Mouse (Mus musculus) mouse trophoblast stem cell (cell line): Measurements from ENCODE around the gene Fam229a.
"Not testable (repeated sequence)": the region's sequence is repeated elsewhere in the genome, so short reads cannot be mapped to it uniquely, and the experiment has no call there.

Experiments
- in situ Hi-C, 2 experiments: fragments of 300-500 bp; cut with MseI, MboI; formaldehyde crosslinking; loops; 2 replicates in 1 of 2; 3 replicates in 1 of 2; pipeline ENCODE4 v1.15.1; 2025

The Fam229a gene

GRCm38 (mm10) chr4:129490972-129491880 lies at the start of gene Fam229a, which contains the start of gene Tssk3:
Gene Fam229a (plus strand): TSS chr4:129491190.
Gene Tssk3 (minus strand): TSS chr4:129491022.
- in situ Hi-C loops, result no loop called here

- in situ Hi-C loops, result no loop called here
Observed at GRCm38 (mm10) chr4:129447360-129447759, 43.6 kb upstream of the Fam229a start.

GRCm38 (mm10) chr4:129447778-129448563 lies 43.0 kb upstream of the Fam229a start:
- in situ Hi-C loops, result no loop called here

- in situ Hi-C loops, result no loop called here
Observed at GRCm38 (mm10) chr4:129448713-129449112, 42.3 kb upstream of the Fam229a start.

GRCm38 (mm10) chr4:129450851-129451250 lies 40.1 kb upstream of the Fam229a start:
- in situ Hi-C loops, result loop anchor here (5.0 kb wide), 2 partner anchors 94 to 99 kb away; no protein-coding TSS in a partner anchor

- in situ Hi-C loops, result loop anchor here (5.0 kb wide), 2 partner anchors 94 to 99 kb away; no protein-coding TSS in a partner anchor
Observed at GRCm38 (mm10) chr4:129451471-129452169, 39.4 kb upstream of the Fam229a start.

- in situ Hi-C loops, result no loop called here
Observed at GRCm38 (mm10) chr4:129455265-129455664, 35.7 kb upstream of the Fam229a start.

GRCm38 (mm10) chr4:129456126-129456525 lies 34.9 kb upstream of the Fam229a start:
- in situ Hi-C loops, result no loop called here

- in situ Hi-C loops, result not testable (repeated sequence)
Observed at GRCm38 (mm10) chr4:129457311-129457710, 33.7 kb upstream of the Fam229a start.

- in situ Hi-C loops, result no loop called here
Observed at GRCm38 (mm10) chr4:129459726-129460125, 31.3 kb upstream of the Fam229a start.

GRCm38 (mm10) chr4:129460827-129461182 lies 30.2 kb upstream of the Fam229a start:
- in situ Hi-C loops, result no loop called here

GRCm38 (mm10) chr4:129461183-129461960 lies 29.6 kb upstream of the Fam229a start, which contains the start of gene Bsdc1:
Gene Bsdc1 (plus strand): TSS chr4:129461581.
- in situ Hi-C loops, result no loop called here

GRCm38 (mm10) chr4:129462118-129462517 lies 28.9 kb upstream of the Fam229a start:
- in situ Hi-C loops, result no loop called here

GRCm38 (mm10) chr4:129463097-129464059 lies 27.6 kb upstream of the Fam229a start:
- in situ Hi-C loops, result no loop called here

- in situ Hi-C loops, result no loop called here
Observed at GRCm38 (mm10) chr4:129464286-129464815, 26.6 kb upstream of the Fam229a start.

- in situ Hi-C loops, result no loop called here
Observed at GRCm38 (mm10) chr4:129476047-129476446, 14.9 kb upstream of the Fam229a start.

- in situ Hi-C loops, result no loop called here
Observed at GRCm38 (mm10) chr4:129479863-129480262, 11.1 kb upstream of the Fam229a start.

- in situ Hi-C loops, result no loop called here
Observed at GRCm38 (mm10) chr4:129481090-129481489, 9.9 kb upstream of the Fam229a start.

- in situ Hi-C loops, result no loop called here
Observed at GRCm38 (mm10) chr4:129494681-129495080, 3.7 kb downstream of the Fam229a start.
